Mouse (Mus musculus) left cerebral cortex, adult 18-20 months (tissue): ENCODE results near the gene Vwa7. TPM values are rescaled to one million over a fixed set of nuclear protein-coding genes. Genes with fewer than 3 reads are reported as not detected.
"Not testable (repeated sequence)": the region's sequence is repeated elsewhere in the genome, so short reads cannot be mapped to it uniquely, and the experiment has no call there.

ENCODE experiments used
- DNase-seq, 2 experiments: peaks; one replicate each; pipeline ENCODE4 v3.0.0; 2021 to 2022; ENCODE audit warnings: low spot score in 2 of 2, mixed read lengths in 1 of 2
- total RNA-seq, 2 experiments: library from RNA; stranded (reverse); gene quantifications; 2 replicates each; pipeline ENCODE4 v1.2.3; 2021

Gene Vwa7
- total RNA-seq, 2 experiments from 2014 or later = 0.61 to 0.77 TPM

DNA sequence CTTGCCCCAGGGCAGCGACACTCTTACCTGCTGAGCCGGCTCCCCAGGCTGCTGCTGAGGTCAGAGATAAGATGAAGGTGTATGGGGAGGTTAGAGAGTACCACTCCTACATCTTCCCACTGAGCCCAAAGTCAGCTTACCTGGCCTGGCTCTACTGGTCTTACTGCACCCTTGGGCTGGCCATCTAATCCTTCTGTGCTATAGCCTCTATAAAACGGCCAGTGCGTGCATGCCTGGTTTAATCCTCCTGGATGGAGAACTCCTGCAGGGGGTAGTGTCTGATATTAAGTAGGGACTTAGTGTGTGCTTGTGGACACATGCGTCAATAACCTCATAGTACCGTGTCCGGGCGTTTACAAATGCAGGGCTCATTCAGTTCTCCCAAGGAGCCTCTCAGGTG, 4.2 kb downstream of the Vwa7 start:
- no peak for DNase-seq

DNA sequence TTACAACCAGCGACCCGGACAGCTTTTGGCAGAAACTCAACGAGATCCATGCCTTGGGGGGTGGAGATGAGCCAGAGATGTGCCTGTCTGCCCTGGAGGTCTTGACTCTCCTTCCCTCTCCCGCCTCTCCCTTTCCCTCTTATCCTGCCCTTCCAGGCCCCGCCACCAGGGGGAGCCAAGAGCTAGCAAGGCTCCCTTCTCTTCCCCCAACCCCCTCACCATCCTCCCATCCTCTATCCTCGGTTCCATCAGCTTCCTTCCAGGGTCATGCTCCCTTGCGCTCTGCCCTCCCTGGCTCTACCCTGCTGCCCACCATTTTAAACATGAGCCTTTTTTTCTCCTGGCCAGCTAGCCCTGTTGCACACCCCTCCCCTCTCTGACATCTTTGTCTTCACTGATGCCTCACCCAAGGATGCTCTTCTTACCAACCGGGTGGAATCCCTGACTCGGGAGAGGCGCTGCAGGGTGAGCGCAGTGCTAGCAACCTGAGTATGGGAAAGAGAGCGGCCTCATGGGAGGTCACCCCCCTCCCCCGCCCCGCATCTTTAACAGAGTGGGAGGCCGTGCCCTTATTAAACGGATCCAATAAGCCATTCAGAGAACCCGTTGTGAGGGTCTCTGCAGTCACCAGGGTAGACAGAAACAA, 4.9 kb downstream of the Vwa7 start:
- peak; percentile 85 to 93 for DNase-seq

DNA sequence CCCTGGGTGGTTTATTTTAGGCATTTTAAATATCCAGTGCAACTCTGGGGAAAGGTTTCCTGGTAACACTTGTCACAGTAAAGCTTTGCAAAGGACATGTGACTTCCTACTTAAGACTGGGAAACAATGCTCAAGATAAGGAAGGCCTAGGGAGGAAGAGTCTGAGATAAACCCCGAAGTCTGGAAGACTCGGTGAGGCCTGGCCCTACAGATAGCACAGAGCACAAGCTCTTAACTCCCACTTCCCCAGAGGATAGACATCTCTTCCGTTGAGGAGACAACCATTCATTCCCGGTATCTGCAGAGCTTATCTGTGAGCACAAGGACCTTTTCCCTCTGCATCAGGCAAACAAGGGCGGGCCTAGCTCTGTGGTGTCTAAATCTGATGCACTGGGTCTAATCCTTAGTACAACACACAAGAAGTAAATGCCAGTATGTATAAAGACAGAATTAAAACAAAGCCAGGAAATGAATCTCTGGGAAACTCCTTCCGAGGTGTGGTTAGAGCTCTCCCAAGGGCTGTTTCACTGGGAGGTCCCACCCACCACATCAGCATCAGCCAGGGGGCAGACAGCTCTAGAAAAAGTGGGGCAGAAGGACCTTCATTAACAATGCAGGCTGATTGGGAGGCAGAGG, 5.6 kb downstream of the Vwa7 start:
- no peak for DNase-seq

DNA sequence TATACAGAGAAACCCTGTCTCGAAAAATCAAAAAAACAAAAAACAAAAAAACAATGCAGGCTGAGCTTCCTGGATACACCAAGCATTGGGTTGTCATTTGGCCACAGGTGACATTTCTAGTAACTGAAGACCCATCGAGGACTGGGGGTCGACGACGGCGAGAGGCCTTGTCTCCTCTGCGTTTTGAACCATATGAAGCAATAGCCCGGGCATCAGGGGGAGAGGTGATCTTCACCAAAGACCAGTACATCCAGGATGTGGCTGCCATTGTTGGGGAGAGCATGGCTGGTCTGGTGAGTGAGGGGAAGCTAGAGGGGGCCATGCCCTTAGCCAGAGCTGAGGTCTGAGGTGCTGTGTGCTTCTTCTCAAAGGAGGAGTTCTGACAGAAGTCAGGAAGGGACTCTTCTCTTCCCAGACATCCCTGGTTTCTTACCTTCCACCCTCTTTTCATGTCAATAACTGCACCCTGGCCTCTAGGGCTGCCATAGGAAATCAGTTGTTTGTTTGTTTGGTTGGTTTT, 6.2 kb downstream of the Vwa7 start:
- no peak for DNase-seq

DNA sequence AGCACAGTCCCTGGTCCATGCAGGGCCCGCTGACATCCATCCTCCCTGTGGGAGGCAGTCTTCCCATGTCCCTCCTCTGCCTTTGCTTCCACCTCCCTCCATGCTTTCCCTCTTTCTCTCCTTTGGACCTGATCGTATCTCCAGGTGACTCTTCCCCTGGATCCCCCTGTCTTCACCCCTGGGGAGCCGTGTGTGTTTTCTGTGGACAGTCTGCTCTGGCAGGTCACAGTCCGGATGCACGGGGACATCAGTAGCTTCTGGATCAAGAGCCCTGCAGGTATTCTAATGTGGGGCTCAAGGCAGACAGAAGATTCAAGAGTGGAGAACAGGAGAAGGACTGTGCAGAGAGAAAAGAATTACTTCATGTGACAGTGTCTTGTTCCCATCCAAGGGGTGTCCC, 6.8 kb downstream of the Vwa7 start:
- DNase-seq = no peak

DNA sequence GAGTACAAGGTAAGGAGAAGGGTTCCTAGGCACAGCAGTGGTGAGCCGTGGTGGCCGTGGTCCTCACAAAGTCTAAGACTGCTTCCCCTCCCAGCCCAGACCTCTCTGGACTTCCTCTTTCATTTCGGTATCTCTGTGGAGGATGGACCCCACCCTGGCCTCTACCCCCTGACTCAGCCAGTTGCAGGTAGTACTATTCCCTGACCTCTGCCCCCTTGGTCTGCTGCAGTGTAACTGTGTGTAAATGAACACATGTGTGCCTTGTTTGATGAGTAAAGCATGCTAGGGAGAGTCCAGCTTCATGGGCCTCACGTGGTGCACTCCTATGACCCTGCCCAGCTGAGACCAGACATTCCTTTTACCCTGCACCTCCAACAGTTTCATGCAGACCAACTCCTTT, 7.4 kb downstream of the Vwa7 start:
- DNase-seq = no peak

DNA sequence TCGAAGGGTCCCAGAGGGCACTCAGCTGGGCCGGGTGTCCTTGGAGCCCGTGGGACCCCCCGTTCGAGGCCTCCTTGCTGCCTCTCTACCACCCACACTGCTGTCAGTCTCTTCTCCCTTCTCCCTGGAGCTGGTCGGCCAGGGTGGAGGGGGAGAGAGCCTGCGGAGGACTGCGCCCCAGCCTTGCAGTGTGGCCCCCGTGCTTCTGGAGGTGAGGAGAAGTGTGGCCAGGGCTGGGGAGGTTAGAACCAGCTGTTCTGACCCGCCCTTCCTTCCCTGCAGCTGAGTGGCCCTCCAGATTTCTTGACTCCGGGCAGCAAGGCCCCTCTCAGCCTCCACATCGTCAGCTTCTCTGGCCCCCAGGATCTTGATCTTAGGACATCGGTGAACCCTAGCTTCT, 7.9 kb downstream of the Vwa7 start:
- DNase-seq = no peak

DNA sequence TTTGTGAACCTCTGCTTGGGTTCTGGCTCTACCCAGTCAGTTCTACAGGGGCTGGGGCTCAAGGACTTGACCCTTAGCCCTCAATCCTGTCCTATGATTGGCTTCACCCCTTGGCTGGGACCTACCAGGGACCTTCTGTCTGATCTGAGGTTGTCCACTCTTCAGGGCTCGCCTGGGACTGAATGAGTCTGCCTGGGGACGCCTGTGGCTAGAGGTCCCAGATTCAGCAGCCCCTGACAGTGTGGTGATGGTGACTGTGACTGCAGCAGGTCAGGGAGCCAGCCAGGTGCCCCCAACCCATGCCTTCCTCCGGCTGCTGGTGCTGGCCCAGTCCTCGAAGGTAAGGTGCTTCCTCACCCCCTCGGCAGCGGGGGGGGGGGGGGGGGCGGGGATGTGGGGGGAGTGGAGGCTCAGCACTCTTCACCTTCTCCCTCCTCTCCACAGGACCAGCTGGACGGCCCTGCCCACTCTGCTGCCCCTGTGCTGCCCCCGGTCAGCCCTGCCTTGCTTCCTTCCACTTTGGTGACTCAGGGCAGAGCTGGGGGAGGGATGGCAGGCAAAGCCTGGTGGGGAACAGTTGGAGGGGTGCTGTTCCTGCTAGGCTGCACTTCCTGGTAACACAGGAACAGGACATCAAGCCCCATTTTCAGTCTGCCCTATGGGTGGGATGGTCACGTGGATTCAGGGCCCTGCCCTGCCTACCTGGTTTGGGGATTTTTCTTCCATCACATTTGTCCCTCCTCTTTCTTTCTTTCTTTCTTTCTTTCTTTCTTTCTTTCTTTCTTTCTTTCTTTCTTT, 8.5 kb downstream of the Vwa7 start:
- DNase-seq = no peak

DNA sequence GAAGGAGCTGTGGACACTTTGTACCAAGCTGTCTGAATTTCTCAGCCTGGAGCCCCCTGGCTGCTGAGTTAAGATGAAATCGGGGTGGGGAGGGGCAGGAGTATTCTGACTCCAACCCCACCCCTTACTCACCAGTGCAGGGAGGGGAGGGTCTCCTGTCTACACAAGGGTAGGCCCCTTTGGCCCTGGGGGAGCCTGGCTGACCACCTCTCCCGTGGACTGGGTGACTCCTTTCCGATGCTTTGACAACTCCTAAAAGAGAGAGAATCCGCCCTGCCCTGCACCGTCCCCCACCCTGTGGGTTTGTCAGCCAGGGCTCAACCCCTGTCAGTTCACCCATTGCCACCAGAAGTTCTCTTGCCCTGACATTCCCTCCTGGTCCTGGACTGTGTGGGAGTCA, 9.8 kb downstream of the Vwa7 start:
- no peak for DNase-seq

DNA sequence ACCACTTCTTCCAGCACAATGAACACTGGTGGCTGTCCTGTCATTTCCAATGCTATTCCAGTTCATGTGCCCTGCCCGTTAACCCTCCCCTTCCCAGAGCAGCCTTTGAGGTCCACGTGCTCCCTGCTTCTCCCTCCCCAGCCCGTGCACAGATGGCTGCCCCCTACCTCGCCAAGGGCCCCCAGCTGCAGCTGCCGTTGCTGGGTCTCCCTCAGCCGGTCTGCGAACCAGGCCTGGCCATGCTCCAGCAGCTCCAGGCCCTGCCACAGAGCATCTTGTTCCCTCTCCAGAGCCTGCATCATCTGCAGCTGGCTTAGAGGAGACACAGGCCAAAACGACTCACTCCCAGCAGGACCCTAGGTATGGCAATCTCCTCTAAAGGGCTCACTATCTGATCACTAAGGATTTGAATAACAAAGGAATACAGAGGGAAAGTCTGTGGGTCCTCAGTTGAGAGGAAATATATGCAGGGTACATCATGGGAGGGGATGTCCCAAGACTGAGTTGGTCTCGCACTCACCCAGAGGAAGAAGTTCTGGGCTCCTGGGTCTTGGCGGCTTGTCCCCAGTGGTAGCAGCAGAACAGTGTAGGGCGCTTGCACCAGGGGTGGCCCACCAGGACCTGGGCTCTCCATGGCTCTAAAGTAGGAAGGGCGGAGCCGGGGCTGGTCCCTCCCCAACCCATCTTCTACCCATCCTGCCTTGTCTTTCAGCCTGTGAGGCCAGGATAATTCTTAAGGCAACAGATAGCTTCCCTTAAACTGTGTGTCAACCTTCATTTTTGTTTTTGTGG, 11.1 kb downstream of the Vwa7 start, which contains the start of gene Sapcd1:
Sapcd1 (minus strand) TSS at position 740 of the 792 bp plus-strand sequence.
- peak; percentile 21 to 36 for DNase-seq

DNA sequence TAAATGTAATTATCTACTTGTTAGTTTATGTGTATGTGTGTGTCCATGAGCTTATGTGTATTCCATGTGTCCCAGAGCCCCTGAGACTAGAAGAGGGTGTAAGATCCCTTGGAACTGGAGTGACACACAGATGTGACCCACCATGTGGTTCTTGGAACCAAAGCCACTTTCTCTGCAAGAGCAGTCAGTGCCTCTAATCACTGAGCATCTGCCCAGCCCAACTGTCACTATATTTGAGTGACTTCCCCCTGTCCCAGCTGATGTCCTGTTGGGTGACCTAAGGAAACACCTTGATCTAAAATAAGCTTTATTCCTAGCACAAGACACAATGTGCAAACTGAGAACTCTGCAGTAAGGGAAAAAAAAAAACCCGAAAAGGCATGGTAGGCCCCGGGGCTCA, 11.9 kb downstream of the Vwa7 start:
- DNase-seq = no peak

DNA sequence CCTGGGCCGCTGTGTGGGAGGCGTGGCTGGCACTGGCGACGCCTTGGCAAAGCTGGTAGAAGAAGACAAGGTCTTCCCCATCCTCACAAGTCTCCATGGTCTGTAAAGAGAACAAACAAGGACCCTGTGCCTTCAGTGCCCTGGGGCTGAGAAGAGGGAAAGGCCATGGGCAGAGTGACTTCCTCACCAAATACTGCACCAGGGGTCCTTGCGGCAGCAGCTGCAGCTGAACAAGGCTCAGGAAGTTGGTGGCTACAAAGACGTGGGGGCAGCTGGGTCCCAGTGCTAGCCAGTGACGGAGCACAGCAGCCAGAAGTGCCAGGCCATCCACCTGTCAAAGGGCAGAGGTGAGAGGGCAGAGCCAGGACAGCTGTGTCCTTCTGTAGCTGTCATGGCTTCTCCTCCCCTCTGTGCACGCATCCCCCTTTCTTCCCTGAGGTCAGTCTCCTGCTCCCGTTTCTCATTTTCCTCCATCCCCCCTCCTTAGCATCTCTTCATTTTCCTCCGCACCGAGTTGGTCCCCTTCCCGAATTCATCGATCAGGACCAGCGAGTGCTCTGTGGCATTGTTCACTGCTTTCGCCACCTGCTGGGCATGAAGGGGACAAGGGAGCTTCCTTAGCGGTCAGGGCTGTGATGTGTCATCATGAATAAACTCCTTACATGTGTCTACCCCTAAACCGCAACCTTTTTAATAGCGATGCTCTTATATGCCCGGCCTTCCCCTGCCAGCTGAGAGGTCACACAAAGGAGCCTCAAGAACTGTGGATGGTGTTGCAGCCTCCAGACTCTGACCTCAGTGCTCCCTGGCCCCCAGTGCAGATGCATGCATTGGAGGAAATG, 13.5 kb downstream of the Vwa7 start:
- DNase-seq = no peak

DNA sequence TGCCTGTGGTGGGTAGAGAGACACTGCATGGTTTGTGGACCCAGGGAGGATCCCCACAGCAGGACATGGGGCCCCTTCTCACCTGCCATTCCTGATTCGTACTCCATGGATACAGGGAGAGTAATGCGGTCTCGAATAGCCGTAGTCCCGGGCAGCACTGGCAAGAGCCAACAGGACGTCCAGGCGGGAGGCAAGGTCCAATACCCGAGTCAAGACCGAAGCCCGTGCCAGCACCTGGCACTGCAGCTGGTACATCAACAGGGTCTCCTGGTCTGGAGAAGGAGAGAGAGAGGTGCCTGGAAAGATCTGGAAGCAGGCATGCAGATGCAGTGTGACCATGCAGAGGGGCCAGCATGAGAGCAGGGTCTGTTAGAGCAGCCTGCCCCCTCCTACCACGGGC, 14.9 kb downstream of the Vwa7 start:
- DNase-seq = no peak

DNA sequence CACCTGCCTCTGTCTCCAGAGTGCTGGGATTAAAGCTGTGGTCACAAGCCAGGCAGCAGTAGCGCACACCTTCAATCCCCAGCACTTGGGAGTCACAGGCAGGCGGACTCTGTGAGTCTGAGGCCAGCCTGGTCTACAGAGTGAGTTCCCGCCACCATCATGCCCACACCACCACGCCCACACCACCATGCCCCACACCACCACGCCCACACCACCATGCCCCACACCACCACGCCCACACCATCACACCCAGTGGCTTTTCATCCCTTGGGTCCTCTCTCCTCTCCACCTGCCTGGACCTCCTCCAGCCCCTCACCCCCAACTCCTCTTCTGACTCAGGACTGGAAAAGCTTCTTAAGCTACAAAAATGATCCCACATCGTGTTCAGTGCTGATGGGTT, 15.5 kb downstream of the Vwa7 start:
- DNase-seq = no peak

DNA sequence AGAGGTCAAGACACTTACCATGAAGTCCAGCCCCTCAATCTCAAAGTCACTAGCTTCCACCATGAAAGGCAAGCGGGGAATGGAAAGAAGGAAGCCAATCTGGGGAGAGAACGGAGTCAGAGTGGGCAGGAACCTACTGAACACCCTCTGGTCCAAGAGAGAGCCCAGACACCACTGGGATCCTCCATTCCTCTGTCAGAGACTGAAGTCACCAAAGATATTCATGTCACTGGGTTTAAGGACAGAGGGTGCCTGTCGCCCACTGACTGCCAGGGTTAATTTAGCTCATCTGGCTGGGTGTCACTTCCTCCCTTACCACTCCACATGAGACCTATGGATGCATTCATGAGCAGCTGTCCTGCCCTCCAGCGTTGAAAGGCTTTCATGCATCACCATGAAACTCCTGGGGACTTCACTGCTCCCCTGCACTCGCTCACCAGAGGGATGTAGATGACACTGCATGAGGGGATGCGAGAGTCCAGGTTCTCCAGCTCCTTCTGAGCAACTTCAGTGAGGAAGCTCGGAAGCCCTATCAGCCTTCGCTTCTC, 16.0 kb downstream of the Vwa7 start:
- no peak for DNase-seq

DNA sequence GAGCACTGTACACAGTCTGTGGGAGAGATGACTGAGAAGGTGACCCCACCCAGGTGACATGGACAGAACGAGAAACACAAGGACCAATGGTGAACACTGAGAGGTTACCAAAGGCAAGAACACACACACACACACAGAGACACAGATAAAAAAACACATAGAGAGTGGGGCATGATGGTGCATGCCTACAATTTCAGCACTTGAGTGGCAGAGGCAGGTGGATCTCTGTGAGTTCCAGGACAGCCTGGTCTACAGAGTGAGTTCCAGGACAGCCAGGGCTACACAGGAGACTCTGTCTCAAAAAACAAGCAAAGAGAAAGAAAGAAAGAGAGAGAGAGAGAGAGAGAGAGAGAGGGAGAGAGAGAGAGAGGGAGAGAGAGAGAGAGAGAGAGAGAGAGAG, 17.3 kb downstream of the Vwa7 start:
- not testable (repeated sequence) for DNase-seq

DNA sequence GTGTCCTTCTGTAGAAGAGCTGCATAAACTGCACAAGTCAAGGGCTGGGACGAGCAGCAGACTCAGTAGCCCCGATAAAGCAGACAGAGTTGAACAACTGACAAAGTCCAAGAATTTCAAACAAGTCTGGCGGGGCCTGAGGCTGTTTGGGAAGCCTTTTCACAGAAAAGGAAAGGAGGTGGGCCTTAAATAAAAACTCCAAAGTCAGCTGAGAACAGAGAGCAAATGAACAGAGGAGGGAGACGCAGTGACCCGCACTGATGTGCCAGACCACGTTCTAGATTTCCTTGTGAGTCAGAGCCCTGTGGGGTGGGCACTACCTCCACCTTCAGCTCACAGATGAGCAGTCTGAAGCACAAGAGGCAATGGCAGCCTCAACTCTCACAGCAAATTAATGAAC, 18.5 kb downstream of the Vwa7 start:
- no peak for DNase-seq

DNA sequence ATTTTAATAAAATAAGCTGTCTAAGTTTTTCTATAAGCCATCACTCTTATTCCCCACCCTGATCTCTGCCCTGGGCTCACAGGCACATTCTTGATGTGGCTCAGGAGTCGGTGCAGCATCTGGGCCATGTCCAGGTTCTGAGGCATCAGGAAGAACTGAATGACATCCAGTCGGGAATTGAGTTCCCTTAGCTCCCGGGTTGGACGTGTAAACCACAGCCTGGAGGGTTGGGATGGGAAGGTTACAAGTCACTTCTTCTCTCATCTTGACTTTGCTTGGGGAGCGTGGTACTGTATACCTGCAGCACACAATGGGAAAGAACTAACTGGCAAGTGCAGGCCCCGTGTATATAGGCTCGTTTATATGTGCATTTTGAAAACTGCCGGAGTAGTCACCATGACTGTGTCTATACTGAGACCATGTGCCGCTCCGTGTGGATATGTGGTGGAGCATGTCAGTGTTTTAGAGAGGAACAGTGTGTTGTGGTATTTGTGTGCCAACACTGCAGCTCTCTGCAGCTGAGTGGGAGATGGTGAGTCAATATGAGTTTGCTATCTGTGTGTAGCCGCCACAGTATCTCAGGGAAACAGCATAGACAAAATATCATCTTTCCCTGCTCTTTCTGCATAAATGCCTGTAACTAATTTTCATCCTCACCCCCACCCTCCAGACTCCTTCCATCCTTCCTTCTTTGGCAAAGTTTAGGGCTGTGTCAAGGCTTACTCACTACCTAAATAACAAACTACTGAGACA, 22.9 kb downstream of the Vwa7 start:
- DNase-seq = peak; percentile 35 to 51

DNA sequence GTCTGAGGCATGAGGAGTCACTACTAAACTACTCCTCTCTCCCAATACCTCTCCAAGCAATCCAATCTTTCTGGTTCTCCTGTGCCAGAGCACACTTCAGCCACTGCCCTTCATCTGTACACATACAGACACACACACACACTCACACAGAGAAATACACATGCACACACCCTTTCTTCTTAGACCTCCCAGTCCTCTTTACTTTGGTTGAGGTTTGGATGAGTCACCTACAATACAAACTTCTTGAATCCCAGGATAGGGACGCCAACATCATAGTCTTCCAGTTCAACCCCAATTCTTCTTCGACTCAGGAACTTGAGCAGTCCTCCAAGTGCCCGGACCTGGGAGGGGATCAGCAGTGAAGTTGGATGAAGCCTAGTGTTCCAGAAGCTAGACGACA, 27.4 kb downstream of the Vwa7 start:
- DNase-seq = no peak
